Mouse (Mus musculus): ENCODE results near the gene Ank3. TPM values are rescaled to one million over a fixed set of nuclear protein-coding genes. Genes with fewer than 3 reads are reported as not detected.

Gene Ank3
- polyA plus RNA-seq, 2 experiments from 2014 or later: 0.05 to 1.3 TPM

DNA sequence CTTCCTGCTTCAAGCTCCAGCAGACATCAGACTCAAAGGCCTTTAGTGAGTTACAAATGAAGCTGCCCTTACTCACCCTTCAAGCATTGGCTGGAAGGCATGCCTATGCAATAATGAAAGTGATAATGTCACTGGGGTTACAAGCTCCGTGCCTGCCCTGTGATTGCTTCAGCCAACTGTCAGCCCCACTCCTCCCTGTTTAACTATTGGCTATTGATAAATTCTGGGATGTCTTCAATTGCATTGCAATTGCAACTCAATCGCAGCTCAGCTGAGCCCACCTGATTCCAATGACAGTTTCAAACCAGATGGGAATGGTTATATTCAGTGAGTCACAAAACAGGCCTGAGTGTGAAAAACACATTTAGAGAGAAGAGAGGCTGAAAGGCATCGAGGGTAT lies 80.3 kb downstream of the Ank3 start:
- ATAC-seq: no peak

DNA sequence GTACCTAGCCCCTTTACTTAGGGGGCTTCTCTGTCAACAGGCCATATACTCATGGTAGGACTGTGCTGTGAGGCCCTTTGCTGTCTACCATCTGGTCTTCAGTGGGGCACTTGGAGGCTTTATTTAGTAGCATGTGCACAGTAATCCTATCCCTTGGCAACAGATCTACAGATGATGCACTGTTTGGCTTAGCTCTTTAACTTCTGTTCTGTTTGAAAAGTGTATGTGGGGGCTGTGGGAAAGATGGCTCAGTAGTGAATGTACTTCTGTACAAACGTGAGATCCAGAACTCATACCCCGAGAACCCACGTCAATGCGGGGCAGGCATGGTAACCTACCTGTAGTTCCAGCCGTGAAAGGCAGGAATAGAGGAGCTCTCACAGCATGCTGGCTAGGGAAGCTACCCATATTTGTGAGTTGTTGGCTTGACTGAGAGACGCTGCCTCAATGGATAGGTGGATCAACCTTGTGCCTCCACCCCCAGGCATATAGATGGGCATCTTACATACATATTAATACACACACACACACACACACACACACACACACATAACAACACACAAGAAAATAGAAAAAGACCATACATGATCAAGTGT lies 86.7 kb downstream of the Ank3 start:
- no peak for ATAC-seq

DNA sequence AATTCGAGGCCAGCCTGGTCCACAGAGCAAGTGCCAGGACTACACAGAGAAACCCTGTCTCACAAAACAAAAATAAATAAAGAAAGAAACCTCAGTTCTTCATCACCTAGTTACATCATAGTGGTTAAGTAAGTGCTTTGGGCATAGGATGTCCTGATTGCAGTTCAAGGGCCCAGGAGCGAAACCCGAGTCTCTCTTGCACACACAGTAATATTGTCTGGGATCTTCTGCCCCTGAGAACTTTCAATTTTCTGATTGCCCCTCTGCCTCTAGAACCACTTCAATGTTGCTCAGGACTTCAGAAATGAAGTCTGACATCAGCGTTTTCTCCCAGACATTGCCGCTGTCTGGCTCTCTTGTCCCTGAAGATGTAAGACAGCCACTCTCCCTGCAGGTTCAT lies 91.6 kb downstream of the Ank3 start:
- ATAC-seq: no peak

DNA sequence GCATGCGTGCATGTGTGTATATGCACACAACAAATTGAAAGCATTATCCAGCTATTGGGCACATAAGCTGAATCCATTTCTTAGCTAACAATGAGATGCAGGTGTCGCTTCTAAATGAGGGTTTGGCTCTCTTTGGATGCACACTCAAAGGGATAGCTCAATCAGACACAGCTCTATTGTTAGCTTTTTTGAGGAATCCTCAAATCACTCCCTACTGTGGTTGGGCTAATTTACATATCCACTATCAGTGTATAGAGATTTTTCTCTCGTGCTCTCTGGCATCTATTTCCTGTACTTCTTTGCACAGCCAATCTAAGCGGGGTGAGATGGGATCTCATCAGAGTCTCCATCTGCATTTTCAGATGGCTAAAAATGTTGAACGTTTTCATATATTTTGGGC lies 93.4 kb downstream of the Ank3 start:
- ATAC-seq: no peak

- ATAC-seq: no peak
These were observed 98.8 kb downstream of the Ank3 start for GRCm38 (mm10) chr10:69497382-69497781.

DNA sequence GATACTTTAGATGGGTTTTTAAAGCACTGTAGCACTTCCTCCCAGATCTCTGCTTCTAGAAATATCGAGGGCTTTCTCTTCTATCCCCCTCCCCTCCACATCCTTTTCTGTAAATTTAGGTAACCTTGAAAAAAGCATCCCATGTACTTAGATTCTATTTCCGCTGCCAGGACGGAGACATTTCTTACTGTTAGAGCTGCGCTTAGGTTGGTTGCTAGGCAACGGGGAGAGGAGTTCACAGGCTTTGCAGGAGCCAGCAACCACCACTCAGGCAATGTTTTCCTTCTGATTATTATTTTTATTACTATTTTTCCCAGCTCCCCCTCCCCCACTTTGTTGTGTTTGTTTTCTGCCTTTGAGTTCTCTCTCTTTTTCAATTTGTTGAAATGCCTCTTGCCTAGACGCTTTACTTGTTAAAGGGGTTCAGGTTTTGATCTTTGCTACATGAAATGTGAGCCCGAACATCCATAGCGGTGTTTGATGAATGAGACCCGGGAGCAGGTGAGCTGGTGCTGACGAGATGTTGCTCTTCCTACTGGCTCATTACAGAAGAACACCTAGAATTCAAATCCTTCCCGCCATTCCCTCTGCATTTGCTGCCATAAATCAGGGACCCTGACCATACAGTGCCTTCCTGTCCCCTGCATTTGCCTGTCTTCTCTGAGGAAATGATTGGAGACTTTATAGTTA lies 101.7 kb downstream of the Ank3 start:
- no peak for ATAC-seq

GRCm38 (mm10) chr10:69503791-69504190 lies 105.2 kb downstream of the Ank3 start:
- no peak for ATAC-seq

DNA sequence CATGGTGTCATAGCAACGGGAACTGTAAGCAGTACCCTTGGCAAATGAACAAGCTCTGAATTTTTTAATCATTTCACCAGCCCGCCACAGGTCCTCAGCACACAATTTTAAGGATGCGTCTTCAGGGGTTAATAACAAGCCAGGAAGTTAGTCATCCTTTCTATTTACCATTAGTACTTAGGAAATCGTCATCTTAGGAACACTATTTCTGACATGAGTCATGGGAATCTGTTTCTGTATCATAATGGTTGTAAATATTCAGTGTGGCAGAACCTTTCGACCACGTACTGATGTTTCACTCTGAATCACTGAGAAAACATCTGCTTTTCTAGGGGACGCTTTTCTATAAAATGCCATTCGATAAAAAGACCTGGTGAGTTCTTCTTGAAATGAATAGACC lies 109.1 kb downstream of the Ank3 start:
- no peak for ATAC-seq

GRCm38 (mm10) chr10:69510392-69510791 lies 111.8 kb downstream of the Ank3 start:
- ATAC-seq: no peak

DNA sequence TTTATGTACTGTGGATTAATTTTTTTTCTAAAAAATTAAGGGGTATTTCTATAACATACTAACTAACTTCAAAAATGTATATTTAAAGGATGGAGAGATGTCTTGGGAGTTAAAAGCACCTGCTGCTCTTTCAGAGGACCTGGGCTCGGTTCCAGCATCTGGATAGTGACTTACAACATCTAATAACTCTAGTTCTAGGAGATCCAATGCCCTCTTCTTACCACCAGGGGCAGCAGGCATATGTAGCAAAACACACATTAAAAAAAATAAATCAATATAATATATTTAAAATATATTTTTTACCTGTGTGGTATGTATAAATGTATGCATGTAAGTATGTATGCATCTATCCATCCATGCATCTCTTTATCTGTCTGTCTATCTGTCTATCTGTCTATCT lies 112.7 kb downstream of the Ank3 start:
- no peak for ATAC-seq

GRCm38 (mm10) chr10:69521977-69522376 lies 123.4 kb downstream of the Ank3 start:
- ATAC-seq: no peak

DNA sequence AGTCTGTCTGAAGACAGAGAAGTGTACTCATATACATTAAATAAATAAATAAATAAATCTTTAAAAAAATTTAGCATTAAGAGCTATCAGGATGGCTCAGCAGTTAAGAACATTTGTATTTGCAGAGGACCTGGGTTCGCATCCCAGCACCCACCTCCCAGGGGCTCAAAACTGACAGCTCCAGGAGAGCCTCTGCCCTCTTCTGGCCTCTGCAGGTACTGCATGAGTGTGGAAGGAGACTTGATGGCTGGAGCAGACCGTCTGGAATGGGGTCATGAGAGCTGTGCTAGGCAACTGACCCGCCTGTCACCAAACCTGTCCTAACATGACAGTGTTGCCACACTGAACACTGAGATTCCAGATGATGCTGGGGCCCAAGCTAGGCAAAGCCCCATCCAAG lies 124.6 kb downstream of the Ank3 start:
- no peak for ATAC-seq

GRCm38 (mm10) chr10:69527318-69527717 lies 128.7 kb downstream of the Ank3 start:
- no peak for ATAC-seq

GRCm38 (mm10) chr10:69528746-69529145 lies 130.2 kb downstream of the Ank3 start:
- no peak for ATAC-seq

DNA sequence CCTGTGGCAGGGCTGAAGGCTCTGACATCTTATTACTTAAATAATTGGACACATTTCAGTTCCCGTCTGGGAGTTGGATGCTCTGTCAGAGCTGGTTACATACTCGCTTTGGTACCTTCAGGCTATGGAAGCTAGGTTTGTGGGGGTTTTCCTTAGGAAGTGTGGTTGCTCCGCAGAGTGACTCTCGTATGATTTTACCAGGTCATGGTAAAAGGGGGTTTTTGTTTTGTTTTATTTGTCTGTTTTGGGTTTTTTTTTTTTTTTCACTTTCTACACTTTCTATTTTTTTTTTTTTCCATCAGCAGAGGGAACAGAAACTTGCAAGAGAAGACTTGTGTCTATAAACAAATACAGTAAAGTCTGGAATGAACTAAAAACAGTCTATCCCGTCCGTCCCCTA lies 131.8 kb downstream of the Ank3 start:
- ATAC-seq: no peak

DNA sequence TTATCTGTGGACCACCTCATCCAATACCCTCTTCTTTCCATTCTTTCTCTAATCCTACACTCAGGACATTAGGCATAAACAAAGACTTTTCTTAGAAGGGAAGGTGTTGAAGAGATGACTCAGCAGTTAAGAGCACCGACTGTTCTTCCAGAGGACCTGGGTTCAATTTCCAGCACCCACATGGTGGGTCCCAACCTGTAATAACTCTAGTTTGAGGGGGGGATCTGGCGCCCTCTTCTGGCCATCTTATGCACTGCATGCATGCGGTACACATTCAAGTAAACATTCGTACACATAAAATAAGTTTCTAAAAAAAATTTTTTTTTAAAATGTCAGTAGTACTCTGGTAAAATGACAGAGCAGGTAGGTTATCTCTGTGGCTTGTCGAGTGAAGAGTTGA lies 133.0 kb downstream of the Ank3 start:
- ATAC-seq: no peak

DNA sequence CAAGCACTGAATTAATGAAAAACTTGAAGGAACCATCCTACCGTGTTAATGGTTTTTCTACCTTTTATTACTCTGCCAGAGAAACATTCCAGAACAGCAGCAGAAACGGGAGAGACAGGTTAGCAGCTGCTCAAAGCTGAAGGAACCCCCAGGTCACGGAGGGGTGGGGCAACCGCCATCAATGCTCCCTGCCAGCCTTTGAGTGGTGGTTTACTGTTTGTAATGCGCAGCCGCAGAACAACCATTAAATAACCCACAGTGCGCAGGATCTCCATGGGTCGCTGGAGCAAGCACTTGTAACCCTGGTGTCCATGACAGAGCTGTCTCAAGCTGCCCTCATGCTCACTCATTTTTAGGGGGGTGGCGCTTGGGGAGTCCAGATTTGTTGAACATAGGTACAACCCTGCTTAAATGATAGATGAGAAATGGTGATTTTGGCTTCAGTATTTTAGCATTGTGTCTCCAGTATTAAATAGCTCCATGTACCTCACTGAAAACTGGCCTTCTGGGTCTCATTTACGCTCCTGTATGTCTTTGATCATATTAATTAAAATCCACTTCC lies 133.7 kb downstream of the Ank3 start:
- ATAC-seq: no peak

GRCm38 (mm10) chr10:69533505-69534388 lies 135.2 kb downstream of the Ank3 start:
- ATAC-seq: no peak

- ATAC-seq: no peak
These were observed 136.1 kb downstream of the Ank3 start for GRCm38 (mm10) chr10:69534716-69535115.

DNA sequence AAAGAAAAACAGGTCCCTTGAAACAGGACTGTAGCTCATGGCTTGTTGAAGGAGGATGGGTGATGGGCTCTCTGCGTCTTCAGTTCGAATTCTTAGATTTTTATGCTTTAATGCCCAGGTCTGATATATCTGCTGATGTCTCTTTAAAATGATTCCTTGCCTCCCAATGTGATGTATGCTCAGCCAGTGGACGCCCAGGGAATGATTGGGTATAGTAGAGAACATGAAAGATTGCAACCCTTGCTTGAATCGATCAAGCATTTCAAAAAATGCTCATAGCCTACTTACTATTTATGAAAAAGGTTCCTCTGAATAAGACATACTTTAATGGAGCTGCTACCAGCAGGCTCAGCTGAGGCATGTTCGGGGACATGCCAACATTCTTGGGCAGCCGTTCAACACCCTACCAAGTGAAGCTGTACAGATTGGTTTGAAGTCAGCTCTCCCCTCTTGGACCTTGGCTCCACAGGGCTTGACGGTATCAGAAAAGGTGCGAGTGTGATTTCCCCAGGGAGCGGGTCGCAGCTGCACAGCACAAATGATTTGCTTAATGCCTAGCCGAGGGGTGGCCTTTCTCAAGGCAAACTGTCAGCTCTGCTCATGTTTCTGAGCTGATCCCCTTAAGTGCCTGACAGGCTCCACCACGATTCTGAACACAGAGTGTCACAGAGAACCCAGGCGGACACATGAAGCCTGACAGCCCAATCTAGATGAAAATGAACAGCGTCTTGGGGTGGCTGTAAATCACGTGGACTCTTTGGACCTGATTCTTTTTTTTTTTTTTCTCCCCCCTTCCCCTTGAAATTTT lies 136.8 kb downstream of the Ank3 start:
- no peak for ATAC-seq

DNA sequence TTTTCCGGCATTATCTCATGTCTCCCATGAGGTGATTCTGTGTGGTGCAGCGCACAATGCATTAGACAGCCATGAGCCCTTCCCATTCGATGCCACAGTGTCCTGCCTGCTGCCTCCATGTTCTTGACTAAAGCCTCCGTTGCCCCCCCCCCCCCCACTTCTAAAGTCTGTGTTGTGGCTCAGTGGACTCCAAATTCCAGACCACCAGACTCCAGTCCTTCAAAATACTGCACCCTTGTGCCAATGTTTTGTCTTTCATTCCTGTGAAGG lies 137.3 kb downstream of the Ank3 start:
- no peak for ATAC-seq

DNA sequence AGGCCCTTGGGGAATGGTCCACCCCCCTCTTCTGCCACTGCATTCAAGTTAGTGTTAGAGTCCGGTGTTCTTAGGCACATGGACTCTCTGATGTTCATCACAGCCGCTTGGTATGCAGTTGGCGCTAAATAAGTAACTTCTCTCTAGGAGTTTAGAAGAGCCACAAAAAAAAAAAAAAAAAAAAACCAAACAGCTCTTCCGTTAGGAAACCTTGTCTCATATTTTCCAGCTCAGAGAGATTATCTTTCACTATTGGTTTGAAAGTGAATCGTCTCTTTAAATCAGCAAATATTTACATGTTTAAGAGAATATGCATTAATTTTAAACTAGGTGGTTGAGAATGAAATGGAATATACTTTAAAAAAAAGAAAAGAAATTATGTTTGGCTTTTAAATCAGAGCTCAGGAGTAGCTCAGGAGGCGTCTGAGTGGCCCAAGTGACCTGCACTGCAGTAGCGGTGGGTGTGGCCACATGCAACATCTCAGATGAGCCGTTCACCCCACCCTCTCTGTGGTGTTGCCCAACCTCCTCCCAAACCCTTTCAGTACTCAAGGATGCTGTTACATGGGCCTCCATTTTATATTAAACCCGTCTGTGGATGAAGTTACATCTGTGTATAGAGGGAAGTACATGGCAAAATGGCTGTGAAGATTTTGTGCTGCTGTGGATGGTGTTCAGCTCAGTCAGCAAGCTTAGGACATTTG lies 138.0 kb downstream of the Ank3 start:
- ATAC-seq: no peak

All from activated CD4-positive, CD25-positive, alpha-beta regulatory T cell, adult 4 months (primary cell).